Mouse (Mus musculus) cerebellum, postnatal 25 days (tissue): ENCODE data around the gene Trmt1.
"Not testable (repeated sequence)": the region's sequence is repeated elsewhere in the genome, so short reads cannot be mapped to it uniquely, and the experiment has no call there.

Experiments used
- DNase-seq, 2 experiments: peaks; one replicate each; pipeline ENCODE4 v3.0.0; 2021; ENCODE audit warnings: mixed read lengths in 2 of 2

Gene Trmt1

DNA sequence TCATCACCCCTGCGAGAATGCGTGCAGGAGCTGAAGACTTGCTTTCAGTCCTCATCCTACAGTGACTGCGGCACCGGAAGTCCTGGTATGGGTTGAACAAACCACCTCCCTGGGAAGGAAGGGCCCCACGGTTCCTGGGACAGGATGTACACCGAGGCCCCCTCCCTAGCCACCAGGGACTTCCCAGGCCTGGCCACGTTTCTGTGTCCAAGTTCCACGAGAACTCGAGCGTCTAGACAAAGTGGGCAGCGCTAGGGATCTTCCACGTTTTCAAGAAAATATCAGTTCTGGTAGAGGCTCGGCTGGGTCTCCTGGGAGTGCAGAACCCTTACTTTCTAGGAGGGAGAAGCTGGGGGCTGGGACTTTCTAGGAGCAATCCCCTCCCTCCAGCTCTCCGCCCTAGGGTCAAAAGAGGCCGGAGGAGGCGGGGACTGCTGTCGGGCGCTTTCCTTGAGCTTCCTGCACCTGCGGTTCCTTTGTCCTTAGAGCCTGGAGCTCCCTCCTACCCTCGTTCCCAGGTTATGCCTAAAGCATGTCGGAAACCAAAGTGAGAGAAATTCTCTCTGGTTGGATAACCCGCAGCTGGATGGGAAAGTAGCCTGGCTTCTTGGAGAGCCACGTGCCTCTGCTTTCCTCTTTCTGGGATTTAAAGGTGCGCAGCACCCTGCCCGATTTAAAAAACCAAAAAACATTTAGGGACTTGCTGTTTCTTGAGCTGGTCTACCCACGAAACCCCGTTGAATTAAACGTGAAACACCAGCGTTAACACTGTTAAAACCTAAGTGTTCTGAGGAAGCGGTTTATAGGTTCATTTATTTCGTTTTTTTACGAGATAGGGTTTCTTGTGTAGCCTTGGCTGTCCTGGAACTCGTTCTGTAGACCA lies 25.9 kb upstream of the Trmt1 start:
- no peak for DNase-seq

DNA sequence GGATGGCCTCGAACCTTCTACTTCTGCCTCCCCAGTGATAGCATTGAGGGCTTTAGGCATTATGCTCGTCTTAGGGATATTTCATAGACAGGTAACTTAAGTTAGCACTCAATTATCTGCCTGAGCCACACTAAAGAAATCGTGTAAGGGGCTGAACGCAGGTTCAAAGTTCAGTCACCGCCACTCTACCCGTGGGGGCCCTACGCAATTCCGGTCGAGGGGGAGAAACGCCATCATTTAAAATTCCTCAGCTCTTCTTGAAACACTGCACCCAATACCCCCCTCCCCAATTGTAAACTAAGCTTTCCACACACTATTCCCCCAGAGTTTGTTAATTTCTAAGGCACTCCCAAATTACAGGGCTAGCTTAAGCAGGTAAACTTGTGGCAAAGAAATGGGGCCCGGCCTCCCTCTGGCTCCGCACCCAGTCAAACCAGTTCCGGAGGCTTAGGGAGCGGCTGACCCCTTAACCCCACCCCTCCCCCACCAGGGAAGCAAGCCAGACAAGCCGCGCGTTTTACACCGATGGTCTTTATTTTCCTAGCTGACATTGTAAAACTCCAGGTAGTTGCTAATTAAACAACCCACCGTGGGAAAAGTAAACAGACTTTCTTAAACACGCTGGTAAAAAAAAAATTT lies 25.2 kb upstream of the Trmt1 start:
- peak in 1 of 2 experiments; percentile 63 for DNase-seq

GRCm38 (mm10) chr8:84661458-84661871 lies 24.6 kb upstream of the Trmt1 start:
- DNase-seq: peak; percentile 78 to 83

GRCm38 (mm10) chr8:84661961-84662571 lies 24.0 kb upstream of the Trmt1 start:
- peak in 1 of 2 experiments; percentile 67 for DNase-seq

GRCm38 (mm10) chr8:84662581-84663065 lies 23.5 kb upstream of the Trmt1 start, which contains the start of gene Ier2:
TSS of gene Ier2 (minus strand) at chr8:84662852.
- peak; percentile 95 to 96 for DNase-seq

DNA sequence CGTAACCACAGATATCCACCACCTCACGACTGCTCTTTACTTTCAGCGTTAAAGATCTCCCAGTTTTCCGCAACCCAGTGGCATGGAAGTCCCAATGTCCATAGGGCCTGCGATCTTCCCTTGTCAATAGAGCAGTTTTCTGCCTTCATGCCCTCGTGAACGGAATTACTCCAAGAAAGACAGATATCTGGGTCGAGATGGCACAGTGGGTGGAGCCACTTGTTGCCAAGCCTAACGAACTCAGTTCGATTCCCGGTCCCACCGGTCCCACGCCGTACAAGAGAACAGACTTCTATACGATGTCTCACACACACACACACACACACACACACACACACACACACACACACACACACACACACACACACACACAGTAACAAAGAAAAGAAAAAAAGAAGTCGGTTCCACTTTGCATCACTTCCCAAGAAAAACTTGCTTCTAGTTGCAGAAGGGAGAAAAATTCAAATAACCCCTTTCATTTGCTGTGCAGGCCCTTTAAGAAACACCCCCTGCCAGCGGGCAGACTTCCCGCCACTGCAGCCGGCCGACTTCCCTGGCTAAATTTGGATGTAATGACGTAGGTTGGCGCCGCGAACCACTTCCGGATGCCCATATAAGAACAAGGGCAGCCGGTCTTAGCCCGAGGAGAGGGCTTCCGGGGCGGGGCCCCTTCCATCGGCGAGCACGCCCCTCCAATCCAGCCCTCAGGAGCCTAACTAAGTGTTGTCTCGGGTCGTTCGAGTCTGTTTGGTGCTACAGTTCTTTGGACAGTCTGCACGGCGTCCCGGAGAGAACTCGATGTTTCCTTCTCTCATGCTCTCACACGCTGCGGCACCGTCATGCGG lies 22.4 kb upstream of the Trmt1 start:
- peak; percentile 97 to 98 for DNase-seq

DNA sequence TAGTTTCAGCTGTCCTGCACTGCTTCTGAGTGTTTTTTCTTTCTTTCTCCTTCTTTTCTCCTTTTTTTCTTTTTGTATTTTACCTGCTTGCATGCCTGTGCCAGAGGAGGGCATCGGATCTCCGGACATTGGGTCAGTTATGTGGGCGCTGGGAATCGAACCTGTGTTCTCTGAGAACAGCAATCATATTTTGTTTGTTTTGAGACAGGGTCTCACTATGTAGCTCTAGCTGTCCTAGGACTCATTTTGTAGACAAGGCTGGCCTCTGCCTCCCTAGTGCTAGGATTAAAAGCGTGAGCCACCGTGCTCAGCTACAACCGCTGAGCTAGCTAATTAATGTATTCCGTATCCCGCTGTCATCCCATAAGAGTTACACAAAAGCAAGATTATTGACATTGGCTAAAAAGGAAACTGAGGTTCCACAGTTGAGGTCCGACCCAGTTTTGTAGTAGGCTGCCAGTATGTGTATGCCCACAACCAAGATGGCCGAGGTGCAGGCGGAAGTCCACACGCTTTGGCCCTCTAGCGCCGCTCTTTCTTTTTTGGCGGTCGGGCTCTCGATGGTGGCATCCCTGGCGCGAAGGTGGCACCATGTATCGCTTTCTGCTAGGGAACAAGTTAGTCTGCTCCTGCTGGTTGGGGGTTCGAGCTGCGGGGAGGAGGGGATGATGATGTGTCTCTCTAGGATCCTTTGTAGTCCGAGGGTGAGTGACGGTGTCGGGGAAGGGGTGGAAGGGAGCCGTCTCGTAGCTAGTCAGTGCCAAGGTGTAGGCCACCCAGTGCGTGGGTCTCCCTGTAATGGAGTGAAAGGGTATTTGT lies 21.3 kb upstream of the Trmt1 start:
- peak; percentile 88 to 91 for DNase-seq

GRCm38 (mm10) chr8:84665385-84665893 lies 20.7 kb upstream of the Trmt1 start:
- peak in 1 of 2 experiments; percentile 38 for DNase-seq

- DNase-seq: no peak
Observed at GRCm38 (mm10) chr8:84668081-84668480, 18.0 kb upstream of the Trmt1 start.

GRCm38 (mm10) chr8:84668731-84669485 lies 17.2 kb upstream of the Trmt1 start:
- no peak for DNase-seq

GRCm38 (mm10) chr8:84670295-84671006 lies 15.7 kb upstream of the Trmt1 start:
- not testable (repeated sequence) for DNase-seq

- no peak for DNase-seq
Observed at GRCm38 (mm10) chr8:84677305-84677704, 8.8 kb upstream of the Trmt1 start.

DNA sequence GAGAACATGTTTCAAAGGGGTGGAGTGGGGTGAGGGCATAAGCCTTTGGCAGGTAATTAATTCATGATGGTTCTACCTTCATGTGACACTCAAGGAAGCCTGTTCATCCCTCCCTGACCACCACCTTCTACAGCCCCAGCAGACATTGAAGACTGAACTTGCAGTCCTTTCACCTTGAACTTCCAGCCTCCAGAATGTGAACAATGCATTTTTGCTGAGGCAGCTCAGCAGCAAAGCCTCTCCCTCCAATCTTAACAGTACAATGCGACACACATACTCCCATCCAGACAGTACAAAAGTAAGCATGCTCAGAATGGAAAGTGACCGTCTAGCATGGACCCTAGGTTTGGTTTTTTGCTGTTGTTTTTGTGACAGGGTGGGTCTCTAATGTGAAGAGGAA lies 4.6 kb upstream of the Trmt1 start:
- DNase-seq: no peak

DNA sequence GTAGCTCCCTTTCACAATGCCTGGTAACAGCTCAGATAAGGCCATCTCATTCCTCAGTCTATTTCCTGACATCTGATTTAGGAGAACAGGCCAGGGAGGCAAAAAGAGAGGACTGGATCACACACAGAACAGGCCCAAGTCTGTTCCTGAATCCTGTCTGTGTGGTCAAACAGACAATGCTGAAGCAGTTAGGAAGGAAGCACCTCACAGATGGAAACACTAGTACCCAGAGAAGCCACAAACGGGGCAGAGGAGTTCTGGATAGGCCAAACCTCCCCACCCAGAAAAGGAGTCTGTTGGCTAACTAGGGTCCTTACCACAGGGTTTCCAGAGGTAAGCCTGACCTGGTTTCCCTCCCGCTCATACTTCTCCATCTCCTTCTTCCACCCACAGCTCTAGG lies 3.9 kb upstream of the Trmt1 start:
- no peak for DNase-seq

GRCm38 (mm10) chr8:84684537-84684936 lies 1.6 kb upstream of the Trmt1 start:
- DNase-seq: peak in 1 of 2 experiments; percentile 50

- DNase-seq: peak in 1 of 2 experiments; percentile 74
Observed at GRCm38 (mm10) chr8:84687003-84687704, 1.0 kb downstream of the Trmt1 start.

GRCm38 (mm10) chr8:84687705-84688100 lies 1.6 kb downstream of the Trmt1 start, which contains the start of gene Nacc1:
TSS of gene Nacc1 (minus strand) at chr8:84687862.
- peak; percentile 91 to 95 for DNase-seq

DNA sequence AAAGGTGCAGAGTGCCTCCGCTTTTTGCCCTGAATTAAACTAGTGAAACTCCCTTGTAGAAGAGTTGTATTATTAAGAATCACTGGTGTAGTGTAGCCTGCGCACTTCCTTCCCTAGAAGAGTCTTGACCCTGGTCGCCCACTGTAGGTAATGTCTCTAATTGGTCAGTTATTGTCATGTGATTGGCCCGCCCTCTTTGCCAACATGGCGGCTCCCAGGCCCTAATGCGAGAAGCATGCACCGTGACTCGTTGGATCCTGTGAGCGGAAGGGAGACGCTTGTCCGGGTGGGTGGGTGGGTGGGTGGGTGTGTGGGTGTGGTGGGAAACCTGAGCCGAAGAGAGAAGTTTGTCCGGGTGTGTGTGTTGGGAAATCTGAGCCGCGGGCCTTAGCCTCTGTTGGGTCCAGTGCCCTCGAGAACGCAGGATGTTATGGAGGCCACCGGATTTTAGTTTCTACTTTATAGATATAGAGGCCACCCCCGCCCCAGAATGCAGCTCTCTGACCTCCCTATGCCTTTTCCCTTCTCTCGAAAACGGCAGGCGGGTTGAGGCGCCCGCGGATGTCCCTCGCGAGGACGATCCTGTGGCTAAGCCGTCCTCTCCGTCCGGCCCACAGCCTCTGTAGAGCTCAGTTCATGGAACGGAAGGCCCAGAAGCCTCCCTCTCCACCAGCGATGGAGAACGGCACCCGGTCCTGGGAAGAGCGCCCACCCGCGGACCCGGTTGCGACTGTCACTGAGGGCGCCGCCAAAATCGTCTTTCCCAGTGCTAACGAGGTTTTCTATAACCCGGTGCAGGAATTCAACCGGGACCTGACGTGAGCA lies 3.2 kb downstream of the Trmt1 start:
- peak; percentile 91 to 93 for DNase-seq
